Mouse (Mus musculus) NIH3T3 (cell line): ENCODE data around the gene Zfp944.
"Not testable (repeated sequence)": the region's sequence is repeated elsewhere in the genome, so short reads cannot be mapped to it uniquely, and the experiment has no call there.

Source experiments
- DNase-seq: peaks from one replicate; pipeline ENCODE4 v3.0.0-alpha.2; 2012; ENCODE audit warnings: low read depth

Zfp944 gene

DNA sequence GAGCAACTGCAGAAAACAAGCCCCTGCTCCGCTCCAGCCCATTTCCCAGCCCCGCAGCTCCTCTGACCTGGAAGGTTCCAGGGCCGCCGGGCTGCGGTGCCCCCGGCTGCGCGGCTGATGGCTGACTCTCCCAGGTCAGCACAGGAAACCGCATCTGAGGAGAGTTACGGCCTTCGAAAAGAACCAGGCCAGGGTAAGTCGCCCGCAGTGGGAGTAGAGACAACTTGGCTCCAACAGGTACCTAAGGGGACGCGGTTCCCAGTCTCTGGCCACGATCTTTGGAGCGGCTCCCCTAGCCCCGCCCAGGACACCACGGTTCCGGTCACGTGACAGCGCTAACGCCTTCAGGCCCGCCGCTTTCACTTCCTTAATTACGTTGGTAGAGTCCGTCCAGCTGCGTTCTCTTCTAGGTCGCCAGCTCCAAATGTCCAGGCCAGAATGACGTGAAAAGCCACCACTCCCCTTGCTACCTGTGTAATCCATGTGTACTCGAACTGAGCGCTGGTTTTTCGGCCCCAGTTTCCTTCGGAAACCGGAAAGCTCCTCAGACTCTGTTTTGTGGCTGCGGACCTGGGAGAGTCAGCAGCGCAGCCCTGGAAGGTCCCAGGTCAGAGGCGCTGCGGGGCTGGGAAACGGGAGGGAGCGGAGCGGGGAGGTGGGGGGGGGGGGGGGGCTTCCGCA, at the start of gene Zfp944, which contains the start of gene Zfp758:
Zfp944 (minus strand) TSS at position 300 of the 681 bp plus-strand sequence.
Zfp758 (plus strand) TSS at position 353 of the 681 bp plus-strand sequence.
- DNase-seq, result peak; percentile 62

DNA sequence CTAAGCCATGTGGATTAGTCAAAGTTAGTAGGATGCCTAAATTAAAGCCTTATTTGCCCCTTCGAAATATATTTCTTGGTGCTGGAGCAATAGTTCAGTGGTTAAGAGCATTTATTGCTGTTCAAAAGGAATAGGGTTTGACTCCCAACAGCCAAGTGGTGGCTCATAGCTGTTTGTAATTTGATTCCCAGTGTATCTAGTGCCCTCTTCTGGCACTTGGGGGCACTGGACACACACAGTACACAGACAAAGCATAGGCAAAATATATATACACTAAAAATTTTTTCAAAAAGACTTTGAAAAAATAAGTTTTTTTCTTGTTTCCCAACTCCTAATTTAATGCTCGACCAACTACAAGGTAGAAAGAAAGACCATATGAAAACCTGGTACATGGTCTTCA, 49.6 kb upstream of the Zfp944 start:
- peak; percentile 68 for DNase-seq

DNA sequence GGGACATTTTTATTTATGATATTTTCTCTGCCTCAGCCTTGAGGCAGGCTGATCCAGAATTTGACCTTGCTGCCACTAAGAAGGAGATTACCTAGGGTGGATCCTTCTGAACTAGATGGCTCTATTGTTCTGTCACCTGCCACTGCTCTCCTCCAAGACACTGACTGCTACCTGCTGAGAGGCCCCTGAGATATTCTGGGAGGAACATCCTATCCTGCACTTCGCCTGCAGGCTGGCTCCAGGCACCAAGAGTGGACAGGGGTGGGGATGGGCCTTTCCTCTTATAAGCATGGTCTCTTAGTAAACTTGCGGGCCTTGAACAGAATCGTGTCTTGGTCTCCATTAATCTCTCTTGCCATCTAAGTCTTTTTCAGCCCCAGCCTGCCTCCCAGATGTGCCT, 2.7 kb upstream of the Zfp944 start:
- DNase-seq, result no peak

DNA sequence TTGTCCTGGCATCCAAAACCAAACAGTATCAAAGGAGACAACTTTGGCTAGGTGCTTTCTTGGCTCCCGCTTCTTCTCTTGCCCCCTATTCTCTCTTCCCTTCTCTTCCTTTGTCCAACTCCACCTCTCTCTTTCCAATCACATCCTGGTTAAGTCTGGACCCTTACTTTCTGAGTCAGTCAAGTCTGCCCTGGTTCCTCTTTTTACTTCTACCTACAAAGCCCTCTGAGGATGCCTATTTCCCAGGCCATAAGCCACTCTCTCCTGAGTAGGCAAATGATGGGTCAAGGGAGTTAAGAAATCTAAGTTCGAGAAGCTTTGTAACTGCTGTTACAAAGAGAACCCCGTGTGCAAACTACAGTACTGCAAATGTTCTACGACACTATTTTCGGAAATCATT, 628 bp downstream of the Zfp944 start:
- DNase-seq, result peak; percentile 10

- DNase-seq, result peak; percentile 57
These were observed 8.4 kb downstream of the Zfp944 start for GRCm38 (mm10) chr17:22352794-22353193.

DNA sequence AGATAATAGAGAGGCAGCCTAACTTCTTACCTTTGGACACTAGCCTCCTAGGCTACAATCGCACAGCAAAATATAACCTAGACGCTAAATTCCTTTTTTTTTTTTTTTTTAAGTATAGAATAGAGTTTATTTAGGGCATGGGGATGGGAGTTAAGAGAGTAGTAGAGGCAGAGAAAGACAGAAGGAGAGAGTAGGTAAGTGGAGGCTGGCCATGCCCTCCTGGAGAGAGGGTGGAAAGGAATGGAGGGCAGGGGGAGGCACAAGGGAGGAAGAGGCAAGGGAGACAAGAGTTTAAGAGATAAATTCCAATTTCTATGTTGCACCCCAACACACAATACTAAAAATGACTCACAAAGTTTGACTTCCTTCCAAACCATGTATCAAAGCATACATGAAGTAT, 46.0 kb downstream of the Zfp944 start:
- DNase-seq, result peak; percentile 22

DNA sequence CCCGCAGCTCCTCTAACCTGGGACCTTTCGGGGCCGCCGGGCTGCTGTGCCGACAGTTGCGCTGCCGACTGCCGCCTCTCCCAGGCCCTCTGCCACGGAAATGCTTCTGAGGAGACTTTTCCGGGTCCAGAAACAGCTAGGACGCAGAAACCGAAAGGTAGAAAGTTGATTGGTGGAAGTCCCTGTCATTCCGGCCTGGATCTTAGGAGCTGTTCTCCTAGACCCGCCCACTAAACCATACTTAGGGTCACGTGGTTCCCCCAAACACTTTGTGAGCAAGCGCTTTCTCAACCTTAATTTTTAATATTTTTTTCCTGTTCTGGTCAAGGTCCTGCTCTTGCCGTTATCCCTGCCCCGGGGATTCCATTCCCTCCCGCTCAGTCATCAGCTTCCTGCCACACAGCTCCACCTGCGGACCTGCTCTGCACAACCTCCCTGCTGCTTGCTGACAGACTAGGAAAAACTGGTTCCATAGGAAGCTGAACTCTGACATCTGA, 46.4 kb downstream of the Zfp944 start, which contains the start of gene CT030661.1:
CT030661.1 (minus strand) TSS at position 108 of the 497 bp plus-strand sequence.
- DNase-seq, result peak; percentile 99

DNA sequence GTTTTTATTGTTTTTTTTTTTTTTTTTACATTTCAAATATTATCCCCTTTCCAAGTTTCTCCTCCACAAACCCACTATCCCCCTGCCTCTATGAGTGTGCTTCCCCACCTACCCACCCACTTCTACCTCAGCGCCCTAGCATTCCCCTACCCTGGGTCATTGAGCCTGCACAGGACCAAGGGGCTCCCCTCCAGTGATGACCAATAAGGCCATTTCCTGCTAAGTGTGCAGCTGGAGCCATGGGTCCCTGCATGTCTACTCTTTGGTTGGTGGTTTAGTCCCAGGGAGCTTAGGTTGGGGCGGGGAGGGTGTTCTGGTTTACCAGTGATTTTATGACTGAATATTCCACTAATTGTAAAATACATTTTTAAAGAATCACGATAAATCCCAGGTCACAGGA, 47.0 kb downstream of the Zfp944 start:
- DNase-seq, result not testable (repeated sequence)
